Mouse (Mus musculus) embryonic stem cell, embryonic (primary cell): ENCODE data around the gene Azgp1.
"Not testable (repeated sequence)": the region's sequence is repeated elsewhere in the genome, so short reads cannot be mapped to it uniquely, and the experiment has no call there.

Source experiments
- CTCF ChIA-PET, 4 experiments: fragments of 300-600 bp in 2 of 4; fragments of 350-600 bp in 2 of 4; sonication (Branson Sonifier 250); formaldehyde crosslinking; loops; one replicate each; lab custom pipeline; 2022; ENCODE audit warnings: inconsistent platforms in 2 of 4; lab: Charles Lee
- POLR2A ChIA-PET, 4 experiments: fragments of 300-600 bp in 2 of 4; fragments of 350-600 bp in 2 of 4; sonication (Branson Sonifier 250); formaldehyde crosslinking; loops; one replicate each; lab custom pipeline; 2022; ENCODE audit warnings: antibody characterized with exemption in 4 of 4, inconsistent platforms in 1 of 4; lab: Charles Lee

Gene Azgp1

DNA sequence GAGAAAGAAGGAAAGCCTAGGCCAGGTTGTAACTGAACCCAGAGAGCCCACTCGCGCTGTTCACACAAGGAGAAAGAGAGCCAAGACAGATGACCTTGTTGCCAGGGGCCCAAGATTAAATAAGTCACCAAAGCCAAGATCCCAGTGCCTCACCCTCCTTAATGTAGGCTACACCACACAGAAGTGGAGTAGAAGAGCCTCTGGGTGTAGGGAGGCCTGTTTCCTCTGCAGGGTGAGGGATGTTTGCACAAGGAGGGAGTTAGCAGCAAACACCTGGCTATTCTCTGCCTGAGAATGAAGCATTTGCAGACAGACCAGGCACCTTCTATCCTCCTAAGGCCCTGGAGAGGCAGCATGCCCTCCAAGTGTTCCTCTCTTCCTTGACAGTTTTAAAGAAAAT, 35.2 kb downstream of the Azgp1 start:
- ChIA-PET CTCF (no interaction called here), POLR2A (no interaction called here)

DNA sequence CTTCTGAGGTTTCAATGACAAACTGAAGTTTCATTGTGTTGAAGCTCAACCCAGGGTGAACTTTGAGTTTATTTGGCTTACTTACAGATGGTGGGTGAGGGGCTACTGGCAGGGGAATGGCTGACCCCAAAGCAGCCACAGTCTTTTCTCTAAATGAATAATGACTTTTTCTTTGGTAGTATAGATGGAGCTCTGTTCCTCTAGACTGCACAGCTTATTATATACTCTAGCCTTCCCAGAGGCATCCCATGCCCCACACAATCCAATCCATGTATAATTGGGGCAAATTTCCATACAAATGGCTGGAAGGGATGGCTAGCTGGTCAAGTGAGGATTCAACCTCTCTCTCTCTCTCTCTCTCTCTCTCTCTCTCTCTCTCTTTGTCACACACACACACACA, 35.7 kb downstream of the Azgp1 start:
- ChIA-PET CTCF (no interaction called here), POLR2A (no interaction called here)

DNA sequence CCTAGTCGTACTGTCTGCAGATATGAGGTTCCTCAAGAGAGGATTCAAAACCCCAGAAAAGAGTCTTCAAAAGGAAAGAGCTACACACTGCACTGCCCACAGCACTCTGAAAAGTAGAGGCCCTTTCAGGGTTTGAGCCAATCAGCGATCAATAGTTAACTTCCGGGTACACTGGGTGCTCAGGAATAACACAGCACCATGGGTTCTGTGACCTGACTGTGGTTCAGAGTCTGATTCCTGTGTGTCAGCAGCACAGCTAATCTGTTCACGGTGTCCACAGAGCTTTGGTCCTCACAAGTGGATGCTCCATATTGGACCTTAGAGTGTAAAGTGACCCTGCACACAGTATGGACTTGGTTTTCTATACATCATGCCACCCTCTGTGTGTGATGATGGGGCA, 38.3 kb downstream of the Azgp1 start:
- CTCF ChIA-PET, POLR2A ChIA-PET: not testable (repeated sequence)

DNA sequence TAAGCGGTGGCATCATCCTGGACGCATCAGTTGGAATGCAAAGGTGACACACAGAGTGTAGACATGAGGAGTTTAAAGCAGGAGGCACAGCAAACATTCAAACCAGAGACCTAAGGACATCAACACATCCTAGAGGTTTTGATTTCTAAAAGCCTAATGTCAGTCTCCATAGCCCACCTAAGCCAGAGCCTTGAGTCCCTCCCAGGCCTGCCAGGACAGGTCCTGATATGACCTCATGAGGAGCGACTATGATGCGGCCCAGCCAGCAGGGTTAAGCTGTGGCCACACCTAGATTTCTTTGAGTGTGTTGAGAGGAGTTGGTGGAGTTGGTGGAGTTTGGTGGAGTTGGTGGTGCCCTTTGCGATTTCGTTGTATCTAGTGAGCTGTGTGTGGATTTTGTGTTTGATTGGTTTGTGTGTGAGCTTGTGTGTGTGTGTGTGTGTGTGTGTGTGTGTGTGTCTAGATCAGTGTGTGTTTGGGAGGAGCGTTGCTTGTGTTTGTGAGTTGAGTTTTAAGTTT, 39.7 kb downstream of the Azgp1 start, which contains the start of the genes Smok3a and Smok3b:
Smok3a (plus strand) TSS at position 301 of the 519 bp plus-strand sequence.
Smok3b (plus strand) TSS at position 469 of the 519 bp plus-strand sequence.
- CTCF ChIA-PET, result not testable (repeated sequence)

More for the DNA sequence above, 39.7 kb downstream of the Azgp1 start, which contains the start of the genes Smok3a and Smok3b:
- POLR2A ChIA-PET, result not testable (repeated sequence)
